Mouse (Mus musculus) layer of hippocampus, adult 6 months (tissue): ENCODE measurements around the gene Jrkl. TPM values are rescaled to one million over a fixed set of nuclear protein-coding genes. Genes with fewer than 3 reads are reported as not detected.

Source experiments
- long read RNA-seq, 2 experiments: library from polyadenylated mRNA; unstranded; transcript quantifications; one replicate each; pipeline ENCODE4 v2.0.0; 2019 to 2020
- polyA plus RNA-seq: library from polyadenylated mRNA; unstranded; fragments of <200 nt; fragmentation: Nextera tagmentation; gene quantifications from 2 replicates; pipeline ENCODE4 v1.2.3, GENCODE M21; 2021

The Jrkl gene
- 1.9 and 2.5 TPM in 2 replicates for polyA plus RNA-seq
- long read RNA-seq, experiment 1, transcript Jrkl-201 (1 exons, 3,223 nt), result major isoform, 8 of 8 reads
- long read RNA-seq, experiment 1, partial matches to known transcripts, result 0 of 8 reads
- long read RNA-seq, experiment 1, other reads (novel, unspliced or antisense), result 0 of 8 reads
- long read RNA-seq, experiment 2, transcript Jrkl-201 (1 exons, 3,223 nt), result major isoform, 37 of 37 reads
- long read RNA-seq, experiment 2, partial matches to known transcripts, result 0 of 37 reads
- long read RNA-seq, experiment 2, other reads (novel, unspliced or antisense), result 0 of 37 reads

DNA sequence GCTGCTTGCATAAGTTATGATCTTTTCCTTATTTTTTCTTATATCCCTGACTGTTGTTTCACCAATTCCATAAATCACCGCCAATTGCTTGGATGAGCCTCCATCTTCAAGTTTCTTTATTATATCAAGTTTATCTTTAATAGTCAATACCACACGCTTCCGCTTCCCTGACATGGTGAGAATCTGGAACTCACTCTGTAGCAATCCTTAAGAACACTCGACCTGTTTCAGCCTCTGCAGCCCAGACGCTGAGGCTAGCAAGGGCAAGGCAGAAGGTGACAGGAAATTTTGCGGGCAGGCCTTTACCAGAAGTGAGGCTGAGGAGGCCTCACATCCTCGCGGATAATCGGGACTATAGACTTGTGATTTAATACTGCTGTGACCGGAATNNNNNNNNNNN is at the start of gene Jrkl:
Gene Jrkl, minus strand, starts transcription at position 349 of the 400 bp plus-strand sequence.

DNA sequence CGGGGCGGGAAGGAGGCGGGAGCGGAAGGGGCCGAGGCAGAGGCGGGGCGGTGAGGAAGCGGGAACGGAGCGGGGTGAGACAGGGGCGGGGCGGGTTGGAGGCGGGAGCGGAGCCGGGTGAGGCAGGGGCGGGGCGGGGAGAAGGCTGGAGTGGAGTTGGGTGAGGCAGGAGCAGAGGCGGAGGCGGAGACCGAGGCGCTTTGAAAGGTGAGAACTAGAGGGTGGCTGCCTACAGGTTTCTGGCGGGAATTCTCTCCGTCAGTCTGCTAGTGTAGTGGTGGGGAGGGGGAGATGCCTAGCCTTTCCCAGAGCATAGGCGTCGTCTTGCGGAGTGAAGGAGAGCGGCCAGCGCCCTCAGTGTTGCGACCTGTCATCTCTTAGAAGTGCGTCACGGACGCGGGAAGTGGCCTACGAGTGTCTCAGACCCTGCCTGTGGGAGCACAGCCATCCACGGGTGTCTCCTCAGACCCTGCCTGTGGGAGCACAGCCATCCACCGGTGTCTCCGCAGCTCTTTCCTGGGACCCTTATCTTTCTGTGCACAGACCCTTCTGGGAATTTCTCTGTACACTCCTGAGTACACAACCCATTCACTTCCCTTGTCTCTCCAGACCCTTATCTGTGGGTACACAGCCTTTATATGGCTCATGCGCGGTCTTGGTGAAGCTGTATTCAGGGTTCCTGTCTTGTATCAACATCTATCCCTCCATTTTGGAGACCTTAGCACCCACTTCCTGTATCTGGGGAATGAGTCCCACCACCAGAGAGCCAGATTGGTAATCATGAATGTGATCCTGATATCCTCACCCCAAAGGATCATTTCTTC is 1.4 kb upstream of the Jrkl start, which contains the start of gene Ccdc82:
Gene Ccdc82, plus strand, starts transcription at position 141 of the 824 bp plus-strand sequence.

Other genes starting within 250 kb of the Jrkl start
- 4.0 and 4.4 TPM in 2 replicates for gene Ccdc82, start 1.1 kb upstream of the Jrkl start, polyA plus RNA-seq
- 4.8 and 8.4 TPM in 2 replicates for gene Maml2, start 52.1 kb upstream of the Jrkl start, polyA plus RNA-seq
- not detected in 2 replicates for gene Gm17571, start 200.9 kb upstream of the Jrkl start, polyA plus RNA-seq